Mouse (Mus musculus) left cerebral cortex, adult 8-10 months (tissue): ENCODE data around the gene Acss2. TPM values are rescaled to one million over a fixed set of nuclear protein-coding genes. Genes with fewer than 3 reads are reported as not detected.
"Not testable (repeated sequence)": the region's sequence is repeated elsewhere in the genome, so short reads cannot be mapped to it uniquely, and the experiment has no call there.

Source experiments
- DNase-seq, 2 experiments: peaks; one replicate each; pipeline ENCODE4 v3.0.0; 2022; ENCODE audit warnings: low spot score in 2 of 2
- total RNA-seq, 4 experiments: library from RNA; stranded (reverse); gene quantifications; 2 replicates each; pipeline ENCODE4 v1.2.4; 2022

Gene Acss2
- total RNA-seq, 4 experiments from 2014 or later: 53.0 to 64.3 (median 55.1) TPM

DNA sequence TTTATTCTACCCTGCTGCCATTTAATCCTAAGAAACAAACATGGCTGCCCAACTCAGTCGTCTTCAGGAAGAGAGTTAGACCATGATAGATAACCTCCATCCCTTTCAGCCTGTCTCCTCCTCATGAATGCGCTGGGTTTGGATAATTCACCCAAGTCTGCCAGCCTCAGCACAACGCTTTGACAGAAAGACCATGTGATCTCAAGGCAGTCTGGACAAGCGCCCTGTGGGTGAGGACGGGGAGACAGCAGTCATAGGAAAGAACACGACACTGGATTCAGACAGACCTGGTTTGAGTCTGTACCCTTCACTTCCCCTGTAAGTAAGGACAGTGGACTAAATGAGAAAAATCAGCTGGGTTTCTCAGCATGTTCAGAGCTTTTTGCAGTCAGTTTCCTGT, 71.8 kb downstream of the Acss2 start:
- DNase-seq: no peak

DNA sequence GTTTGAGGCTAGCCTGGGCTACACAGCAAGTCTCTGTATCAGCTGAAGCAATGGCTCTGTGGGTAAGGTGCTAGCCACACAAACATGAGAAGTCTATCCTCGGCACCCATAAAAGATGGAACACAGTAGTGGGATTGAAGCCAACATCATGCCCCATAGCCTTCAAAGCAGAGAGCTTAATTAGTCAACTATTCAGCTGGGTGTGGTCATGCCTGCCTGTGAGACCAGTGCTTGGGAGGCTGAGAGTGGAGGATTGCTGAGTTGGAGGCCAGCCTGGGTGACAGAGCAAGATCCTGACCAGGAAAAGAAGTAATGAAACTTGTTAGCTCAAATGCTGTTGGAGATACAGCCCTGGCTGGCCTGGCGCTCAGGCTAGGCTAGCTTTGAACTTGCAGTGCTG, 73.1 kb downstream of the Acss2 start:
- DNase-seq: no peak

DNA sequence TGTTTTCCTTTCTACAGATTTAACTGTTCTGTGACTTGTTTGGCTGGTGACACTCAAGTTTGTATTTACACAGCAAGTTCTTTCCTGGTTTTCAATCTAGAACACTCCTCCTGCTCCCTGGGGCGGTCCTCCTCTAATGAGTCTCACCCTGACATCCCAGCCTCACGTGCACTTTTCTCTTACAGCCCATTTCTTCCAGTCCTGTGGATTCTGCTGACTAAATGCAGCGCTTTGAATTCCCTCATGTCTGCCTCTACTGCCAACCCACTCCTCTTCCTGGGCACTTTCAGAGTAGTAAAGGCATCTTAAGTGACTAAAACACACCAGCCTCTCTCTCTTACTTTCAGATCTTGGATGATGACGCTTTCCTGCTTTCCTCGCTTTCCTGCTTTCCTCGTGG, 73.9 kb downstream of the Acss2 start:
- DNase-seq: no peak

DNA sequence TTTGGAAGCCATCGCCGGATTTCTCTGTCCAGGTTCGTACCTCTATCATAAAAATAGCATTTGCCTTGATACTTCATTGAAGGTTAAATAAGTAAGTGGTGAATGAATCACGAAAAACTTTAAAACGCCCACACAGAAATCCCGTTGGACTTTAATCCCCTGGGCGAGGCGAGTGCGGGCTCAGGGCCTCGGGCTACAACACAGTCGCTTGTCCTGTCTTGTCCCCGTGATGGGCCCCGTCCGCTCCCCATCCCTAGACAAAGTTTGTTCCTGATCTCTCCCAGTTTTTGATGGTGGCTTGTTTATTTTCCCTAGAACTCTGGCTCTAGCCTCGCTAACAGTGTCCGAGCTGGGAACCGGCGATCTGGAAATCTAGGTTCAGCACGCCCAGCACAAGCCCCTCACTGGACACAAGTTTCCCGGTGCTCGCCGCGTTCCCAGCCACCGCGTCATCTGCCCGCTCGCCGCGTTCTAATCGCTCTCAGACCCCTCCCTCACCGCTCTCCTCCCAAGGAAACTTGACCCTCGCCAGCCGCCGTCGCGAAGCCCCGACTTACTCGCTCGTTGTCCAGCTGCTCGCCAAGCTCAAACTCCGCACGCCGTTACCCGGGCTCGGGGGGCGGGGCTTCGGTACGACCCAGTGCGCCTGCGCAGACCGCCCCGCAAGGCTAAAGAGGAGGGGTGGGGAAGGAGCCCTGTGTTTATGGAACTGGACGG, 74.5 kb downstream of the Acss2 start, which contains the start of gene Gss:
TSS of gene Gss (minus strand) at position 674 of the 717 bp plus-strand sequence.
- DNase-seq: peak; percentile 96 to 97

DNA sequence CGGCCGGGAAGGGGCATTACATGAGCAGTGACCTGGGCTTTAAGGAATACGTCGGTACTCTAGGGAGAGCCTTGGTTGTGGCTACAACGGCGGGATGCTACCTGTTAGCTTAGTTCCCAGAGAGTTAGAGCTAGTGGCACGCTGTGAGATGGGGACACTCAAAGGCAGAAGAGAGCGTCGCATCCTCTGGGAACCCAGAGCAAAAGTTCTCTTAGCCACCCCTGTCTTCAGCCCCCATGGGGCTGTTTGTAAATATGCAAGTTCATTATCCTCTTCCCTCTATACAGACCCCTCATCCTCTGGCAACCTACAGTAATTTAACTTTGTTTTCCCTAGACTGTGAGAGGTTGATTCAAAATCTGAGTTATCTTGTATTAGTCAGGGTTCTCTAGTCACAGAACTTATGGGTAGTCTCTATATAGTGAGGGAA, 75.1 kb downstream of the Acss2 start:
- DNase-seq: no peak

DNA sequence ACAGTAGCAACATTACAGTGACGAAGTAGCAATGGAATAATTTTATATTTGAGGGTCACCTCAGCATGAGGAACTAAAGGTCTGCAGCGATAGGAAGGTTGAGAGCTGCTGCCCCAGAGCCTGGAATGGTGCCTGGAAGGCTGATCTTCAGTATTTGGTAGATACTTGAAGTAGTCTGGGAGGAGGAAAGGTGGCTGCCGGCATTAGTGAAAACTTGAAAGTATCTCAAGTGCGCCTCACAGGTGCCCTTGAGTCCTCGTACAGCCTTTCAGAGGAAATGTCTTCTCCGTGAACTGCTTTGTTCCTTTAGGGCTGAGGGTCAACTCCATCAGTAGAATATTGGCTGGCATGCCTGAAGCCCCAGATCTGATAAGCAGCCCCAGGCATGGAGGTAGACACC, 77.8 kb downstream of the Acss2 start:
- DNase-seq: no peak

DNA sequence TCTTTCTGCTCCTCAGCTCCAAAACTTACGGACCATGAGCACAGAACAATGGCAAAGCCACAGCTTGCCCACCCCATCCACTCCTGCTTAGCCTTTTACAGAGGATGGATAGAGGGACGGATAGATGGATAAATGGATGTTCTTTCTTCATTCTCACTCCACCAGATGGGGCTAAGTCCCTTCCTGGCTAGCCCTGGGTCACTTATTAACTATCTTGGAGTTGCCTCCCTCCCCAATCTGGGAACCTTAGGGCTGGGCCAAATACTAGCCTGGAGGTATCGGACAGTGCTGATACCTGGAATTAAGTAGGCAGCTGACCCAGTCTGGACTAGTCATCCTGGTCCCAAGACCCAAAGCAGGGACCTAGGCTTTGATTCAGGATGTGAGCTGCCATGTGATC, 86.0 kb downstream of the Acss2 start:
- DNase-seq: no peak

DNA sequence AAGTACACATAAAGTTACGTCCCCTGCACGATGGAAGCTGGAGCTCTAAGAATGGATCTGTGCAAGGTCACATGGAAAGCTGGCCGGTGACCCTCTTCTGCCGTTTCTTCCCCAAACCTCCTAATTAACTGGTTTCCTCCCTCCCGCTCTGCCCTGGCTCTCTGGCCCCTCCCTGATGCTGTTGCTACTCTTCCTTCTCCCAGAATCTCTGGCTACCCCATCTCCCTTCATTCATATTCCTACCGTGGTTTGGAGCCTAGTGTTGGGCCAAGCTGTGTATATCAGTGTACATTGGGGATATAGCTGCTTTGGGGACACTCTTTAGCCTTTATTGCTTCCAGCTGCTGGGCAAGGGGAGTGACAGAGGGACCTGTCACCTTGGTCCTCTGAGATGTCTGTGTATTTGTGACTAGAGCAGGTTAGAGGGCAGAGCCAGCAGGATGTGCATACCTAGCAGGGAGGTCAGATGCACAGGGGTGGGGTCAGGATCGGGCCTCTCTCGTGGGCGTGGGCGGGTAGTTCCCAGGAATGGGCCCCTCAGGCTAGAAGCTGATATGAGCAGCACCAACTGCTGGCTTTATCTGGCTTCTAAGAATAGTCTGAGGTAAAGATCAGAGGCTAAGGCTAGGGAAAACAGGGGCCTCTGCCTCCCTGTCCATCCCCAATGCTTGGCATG, 87.0 kb downstream of the Acss2 start:
- no peak for DNase-seq

DNA sequence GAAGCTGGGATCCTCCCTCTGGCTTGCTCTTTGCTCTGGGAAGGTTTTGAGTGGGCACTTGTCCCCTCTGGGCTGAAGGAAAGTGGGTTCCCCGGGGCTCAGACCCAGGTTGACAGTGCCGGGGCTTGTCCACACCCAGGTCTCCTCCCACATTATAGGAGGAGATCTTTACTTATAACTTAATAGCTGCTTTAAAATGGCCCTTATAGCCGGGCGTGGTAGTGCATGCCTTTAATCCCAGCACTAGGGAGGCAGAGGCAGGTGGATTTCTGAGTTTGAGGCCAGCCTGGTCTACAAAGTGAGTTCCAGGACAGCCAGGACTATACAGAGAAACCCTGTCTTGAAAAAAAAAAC, 87.5 kb downstream of the Acss2 start:
- DNase-seq: not testable (repeated sequence)

DNA sequence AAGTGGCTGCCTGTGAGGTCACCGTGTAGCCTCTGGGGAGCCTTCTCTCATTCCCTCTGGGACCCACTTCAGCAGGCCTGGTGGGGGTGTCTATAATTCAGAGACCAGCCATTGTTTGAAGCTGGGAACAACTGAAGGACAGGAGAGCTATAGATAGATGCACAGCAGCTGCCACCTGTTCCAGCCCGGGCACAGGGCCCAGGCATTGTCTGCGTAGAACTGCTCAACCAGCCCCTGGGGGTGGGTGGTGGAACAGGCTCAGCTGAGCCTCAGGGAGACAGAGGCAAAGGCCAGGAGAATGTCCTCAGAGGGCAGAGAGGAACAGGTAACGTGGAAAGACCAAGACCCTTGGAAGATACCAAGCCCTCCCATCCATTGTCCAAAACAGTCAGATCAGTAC, 88.6 kb downstream of the Acss2 start:
- DNase-seq: peak in 1 of 2 experiments; percentile 54

DNA sequence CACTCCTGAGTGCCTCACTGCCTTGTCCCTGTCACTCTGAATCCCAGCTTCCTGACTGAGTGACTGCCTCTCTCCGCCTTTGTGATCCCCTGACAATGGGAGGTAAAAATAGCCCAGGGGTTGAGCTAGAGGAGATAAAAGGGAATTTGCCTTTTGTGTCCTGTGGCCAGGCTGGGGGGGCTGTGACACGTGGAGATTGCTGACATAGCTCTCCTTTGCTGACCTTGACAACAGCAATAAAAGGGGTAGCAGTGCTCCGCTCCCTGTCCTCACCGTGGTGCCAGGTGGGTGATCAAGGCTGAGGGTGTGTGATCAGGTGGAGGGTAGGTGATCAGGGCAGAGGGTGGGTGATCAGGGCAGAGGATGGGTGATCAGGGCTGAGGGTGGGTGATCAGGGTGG, 93.2 kb downstream of the Acss2 start, which contains the start of gene Myh7b:
TSS of gene Myh7b (plus strand) at position 235 of the 400 bp plus-strand sequence.
- no peak for DNase-seq

DNA sequence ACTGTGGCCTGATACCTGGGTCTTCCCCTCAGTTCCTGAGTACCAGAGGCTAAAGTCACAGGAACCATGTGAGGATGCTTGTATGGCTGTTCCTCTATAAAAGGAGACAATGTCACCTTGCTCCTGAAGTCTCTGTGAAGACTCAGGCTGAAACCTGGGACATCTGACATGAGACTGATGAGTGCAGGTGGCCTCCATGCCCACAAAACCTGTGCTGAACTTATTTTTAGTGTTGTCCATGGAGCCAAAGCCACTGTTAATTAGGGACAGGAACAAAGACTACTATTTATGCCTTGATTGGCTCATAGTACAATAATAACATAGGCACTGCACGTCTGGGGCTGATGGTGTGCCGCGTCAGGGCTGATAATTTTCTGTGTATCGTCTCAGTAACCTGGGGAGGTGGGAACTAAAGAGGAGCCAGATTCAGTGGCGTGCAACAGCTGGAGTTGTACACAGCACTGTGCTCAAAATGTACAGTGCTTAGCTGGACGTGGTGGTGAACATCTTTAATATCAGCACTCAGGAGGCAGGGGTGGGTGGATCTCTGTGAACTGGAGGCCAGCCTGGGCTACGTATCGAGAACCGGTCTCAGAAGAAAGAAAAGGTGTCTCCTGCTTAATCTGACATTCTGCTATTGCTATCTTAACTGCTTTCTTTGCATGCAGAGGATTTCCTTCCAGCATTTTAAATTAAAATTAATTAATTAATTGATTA, 94.2 kb downstream of the Acss2 start:
- no peak for DNase-seq

DNA sequence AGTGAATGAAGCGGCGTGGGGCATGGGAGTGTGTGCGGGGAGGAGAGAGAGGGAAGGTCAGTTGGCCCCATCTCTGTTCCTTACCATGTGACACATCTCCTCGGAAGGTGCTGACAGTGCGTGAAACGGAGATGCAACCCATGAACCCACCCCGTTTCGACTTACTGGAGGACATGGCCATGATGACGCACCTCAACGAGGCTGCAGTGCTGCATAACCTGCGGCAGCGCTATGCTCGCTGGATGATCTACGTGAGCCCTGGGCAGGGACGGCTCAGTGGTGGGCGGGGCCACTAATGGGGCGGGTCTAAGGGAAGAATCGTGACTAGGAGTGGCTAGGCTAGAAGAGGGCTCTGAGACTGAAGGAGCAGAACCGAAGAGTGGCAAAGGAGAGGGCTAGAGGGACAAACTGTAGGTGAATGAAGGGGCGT, 95.6 kb downstream of the Acss2 start:
- no peak for DNase-seq

DNA sequence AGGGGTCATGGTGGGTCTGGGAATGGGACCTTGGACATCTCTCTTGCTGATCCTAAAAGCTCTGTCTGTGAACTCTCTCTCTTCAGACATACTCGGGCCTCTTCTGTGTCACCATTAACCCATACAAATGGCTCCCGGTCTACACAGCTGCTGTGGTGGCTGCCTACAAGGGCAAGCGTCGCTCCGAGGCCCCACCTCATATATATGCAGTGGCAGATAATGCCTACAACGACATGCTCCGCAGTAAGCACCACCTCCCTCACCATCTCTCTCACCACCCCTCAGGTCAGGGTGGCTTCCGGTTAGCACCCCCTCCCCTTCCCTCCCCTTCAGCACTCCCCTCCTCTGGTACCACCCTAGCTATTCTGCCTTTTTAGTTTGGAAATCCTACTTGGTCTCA, 96.2 kb downstream of the Acss2 start:
- DNase-seq: no peak

DNA sequence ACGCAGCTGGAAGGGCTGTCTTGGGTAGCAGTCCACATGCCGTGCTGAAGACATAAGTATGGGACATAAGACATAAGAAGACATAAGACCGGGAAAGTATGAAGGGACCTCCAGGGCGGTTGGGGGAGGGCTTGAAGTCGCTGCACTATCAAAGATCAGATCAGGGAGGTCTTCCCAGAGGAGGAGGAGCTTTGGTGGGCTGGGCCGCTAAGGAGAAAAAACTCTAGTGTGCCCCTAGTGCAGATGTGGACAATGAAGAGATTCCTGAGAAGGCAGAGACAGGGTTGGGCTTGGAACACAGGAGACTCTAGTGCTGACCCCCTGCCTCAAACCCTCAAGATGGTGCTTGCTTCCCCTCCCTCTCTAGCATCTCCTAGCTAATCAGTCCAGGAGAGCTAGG, 99.2 kb downstream of the Acss2 start:
- DNase-seq: no peak

DNA sequence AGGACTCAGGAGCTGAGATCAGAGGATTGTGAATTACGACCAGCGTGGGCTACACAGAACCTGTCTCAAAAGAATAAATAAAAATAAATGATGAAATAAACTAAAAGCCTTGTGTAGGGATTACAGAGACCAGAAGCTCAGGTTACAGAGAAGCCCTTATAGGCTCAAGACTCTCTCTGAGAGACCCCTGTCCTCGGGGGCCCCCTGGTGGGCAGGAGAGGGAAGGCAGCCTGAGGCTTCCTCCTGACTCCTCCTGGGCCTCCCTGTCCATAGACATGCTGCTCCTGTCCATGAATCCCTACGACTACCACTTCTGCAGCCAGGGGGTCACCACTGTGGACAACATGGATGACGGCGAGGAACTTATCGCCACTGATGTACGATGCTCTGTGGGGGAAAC, 102.1 kb downstream of the Acss2 start:
- DNase-seq: peak; percentile 61 to 84

DNA sequence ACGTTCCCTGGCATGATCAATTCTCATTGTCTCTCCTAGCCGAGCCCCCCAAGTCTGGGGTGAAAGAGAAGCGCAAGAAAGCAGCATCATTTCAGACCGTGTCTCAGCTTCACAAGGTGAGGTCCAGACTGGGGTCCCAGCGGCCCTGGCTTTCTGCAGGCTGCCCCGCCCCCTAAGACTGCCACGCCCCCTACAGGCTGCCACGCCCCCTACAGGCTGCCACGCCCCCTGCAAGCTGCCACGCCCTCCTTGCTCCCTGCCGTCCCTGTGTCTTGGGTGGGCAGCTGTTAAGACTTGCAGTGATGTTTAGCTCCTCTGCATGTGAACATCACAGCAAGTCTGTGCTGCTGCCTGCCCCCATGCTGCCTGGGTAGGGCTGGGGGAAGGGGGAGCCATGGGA, 104.9 kb downstream of the Acss2 start:
- no peak for DNase-seq

DNA sequence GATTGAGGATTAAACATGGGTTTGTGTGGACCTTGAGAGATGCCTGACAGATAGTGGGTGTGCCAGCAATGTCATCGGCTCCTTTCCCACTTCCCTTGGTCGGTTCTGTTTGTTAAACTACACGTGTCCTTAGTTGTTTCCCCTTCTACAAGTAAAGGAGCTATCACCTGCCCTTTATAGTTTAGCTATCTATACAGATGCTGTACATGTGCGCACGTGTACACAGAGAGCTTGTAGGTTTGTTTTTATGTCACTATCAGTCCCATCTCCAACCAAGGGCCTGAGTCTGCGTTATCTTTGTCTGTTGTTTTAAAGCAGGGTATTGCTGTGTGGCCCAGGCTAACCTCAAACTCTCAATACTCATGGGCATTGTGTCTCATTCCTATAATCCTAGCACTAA, 106.2 kb downstream of the Acss2 start:
- no peak for DNase-seq

DNA sequence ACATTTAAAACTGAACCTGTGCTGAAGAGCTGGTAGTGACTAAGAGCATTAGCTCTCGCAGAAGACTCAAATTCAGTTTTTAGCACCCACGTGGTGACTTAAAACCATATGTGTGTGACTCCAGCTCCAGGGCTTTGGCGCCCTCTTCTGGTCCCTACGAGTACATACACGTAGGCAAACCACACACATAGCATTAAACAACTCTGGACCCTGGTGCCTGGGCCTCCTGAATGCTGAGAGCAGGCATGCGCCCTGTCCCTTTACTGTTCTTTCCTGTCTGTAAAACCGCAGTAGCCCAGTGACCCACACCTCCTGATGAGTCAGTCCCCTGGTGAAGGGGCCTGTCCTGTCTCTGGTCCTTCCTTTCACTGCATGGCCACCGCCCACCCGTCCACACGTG, 107.0 kb downstream of the Acss2 start:
- DNase-seq: peak in 1 of 2 experiments; percentile 42

DNA sequence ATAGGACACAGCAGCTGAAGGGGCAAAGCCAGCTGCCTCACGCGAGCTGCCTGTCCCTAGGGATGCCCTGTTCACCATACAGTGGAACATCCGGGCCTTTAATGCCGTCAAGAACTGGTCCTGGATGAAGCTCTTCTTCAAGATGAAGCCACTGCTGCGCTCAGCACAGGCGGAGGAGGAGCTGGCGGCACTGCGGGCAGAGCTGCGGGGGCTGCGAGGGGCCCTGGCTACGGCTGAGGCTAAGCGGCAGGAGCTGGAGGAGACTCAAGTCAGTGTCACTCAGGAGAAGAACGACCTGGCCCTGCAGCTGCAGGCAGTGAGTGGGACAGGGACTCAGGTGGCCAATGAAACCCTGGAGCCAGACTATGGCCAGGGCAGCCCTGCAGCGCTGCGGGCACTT, 108.5 kb downstream of the Acss2 start:
- no peak for DNase-seq

DNA sequence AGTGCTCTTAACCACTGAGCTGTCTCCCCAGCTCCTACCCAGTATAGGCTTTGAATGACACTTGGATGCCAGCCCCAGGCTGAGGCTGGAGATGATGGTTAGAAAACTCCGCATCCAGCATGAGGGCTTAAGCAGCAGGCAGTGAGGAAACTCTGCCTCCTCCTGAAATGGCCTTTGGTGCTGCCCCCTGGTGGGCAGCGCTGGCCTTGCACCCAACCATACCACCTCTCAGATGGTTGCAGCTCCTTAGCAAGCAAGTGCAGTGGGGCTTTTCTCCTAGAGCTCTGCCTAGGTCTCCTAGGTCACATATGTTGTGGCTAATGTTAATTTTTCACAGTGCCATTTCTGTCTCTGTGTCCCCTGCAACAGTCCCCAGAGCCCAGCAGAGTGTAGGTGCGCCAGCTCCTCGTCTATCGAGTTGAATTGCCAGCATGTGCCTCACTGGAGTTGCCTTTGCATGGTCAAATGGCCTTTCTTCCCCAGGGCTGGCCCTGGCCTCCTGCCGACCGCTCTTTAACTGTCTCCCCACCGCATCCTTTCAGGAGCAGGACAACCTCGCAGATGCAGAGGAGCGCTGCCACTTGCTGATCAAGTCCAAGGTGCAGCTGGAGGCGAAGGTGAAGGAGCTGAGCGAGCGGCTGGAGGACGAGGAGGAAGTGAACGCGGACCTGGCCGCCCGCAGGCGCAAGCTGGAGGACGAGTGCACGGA, 109.4 kb downstream of the Acss2 start:
- peak; percentile 60 to 73 for DNase-seq

DNA sequence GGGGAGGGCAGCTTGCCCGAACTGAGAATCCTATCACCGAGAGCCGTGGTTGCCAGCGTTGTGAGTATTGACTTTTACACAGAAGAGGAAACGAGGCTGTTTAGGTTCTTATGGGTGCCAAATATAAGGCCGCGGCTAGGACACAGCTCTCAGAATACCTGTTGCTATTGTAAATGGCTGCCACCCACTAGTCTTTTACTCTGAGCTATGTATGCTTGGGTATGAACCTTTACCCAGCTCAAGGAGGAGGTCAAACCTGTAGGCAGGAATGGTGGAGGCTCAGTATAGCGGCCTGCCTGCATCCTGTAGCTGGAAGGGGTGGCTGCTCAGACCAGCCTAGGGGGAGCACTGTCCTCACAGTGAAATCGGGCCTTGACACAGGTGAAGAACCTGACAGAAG, 110.4 kb downstream of the Acss2 start:
- no peak for DNase-seq
